Mouse (Mus musculus): ENCODE measurements around the gene Rfx1.

DNA sequence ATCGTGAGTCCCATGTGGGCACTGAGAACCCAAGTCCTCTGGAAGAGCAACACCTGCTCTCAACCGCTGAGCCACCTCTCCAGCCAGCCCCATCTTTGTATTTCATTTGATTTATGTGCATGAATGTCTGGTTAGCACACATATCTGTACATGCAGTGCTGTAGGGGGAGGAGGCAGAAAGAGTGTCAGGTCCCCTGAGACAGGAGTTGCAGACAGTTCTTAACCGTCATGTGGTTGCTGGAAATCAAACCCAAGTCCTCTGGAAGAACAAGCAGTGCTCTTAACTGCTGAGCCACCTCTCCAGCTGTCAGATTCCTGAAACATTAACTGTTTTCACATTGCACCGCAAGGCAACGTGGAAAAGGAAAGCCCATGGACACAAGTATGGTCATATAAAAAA, 18.5 kb upstream of the Rfx1 start:
- no peak for TF ChIP-seq CTCF (IDR thresholded peaks at IDR 0.05; ENCODE audit: borderline replicate concordance, insufficient read depth, low read depth, low read length)
- no peak for TF ChIP-seq POLR2A (IDR thresholded peaks at IDR 0.05; ENCODE audit: borderline replicate concordance, insufficient read depth, low read length)
